Mouse (Mus musculus): ENCODE data around the gene Tsc22d3. TPM values are rescaled to one million over a fixed set of nuclear protein-coding genes. Genes with fewer than 3 reads are reported as not detected.
A peak's percentile ranks its signal among the peaks of the same experiment; 100 is the strongest.

The Tsc22d3 gene
- 10 to 100 TPM; 49.2 to 53.1 TPM for total RNA-seq (2021)

DNA sequence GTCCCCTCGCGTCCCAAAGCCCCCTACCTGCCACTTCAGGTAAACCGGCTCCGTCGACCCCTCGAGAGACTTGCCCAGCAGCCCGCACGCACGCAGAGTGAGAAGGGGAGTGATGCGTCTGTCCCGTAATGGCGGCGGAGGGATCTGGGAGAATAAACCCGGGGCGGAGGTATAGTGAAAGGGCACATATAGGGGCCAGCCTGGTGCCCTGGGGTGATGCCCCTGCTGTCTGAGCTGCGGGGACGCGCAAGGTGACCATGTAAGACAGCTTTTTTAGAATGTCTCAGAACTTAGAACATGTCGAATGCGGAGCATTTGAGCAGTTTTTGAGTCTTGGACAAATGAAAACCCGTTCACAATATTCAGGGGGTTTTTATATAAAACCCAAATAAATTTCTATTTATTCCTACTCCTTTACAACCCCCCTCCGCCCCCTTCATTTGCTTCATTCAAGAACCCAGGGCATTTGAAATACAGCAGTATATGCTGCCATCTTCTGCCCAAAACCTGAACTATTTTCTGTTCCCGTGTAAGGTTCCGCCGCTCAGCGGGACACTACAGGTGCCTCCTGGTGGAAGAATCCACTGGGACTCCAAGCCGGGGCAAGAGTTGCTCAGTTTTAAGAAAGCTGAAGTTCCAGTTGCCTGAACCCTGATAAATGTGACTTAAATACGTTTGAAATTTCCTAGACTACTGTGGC is at the start of gene Tsc22d3:
Gene Tsc22d3 (minus strand): TSS at position 250 of the 700 bp plus-strand sequence.
- DNase-seq = peak; percentile 27
- intact Hi-C loops (cut with DNase I) = no loop called here

DNA sequence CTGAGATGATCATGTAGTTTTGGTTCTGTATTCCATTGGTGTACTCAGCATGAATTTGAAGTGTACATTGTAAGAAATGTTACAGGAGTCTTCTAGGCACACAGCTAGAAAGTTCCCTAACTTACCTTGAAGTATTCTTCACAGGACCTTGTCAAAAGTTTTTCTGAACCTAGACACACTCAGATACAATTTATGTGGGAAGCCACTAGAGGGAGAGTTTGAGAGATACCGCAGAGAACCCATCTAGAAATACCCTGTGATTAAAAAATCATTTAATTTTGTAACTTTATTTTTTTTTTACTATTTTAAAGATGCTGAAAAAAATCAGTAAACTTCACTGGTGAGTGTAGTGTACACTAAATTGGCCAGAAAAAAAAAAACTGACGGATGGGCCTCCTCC is 39.1 kb upstream of the Tsc22d3 start:
- intact Hi-C loops (cut with DNase I) = no loop called here
- no peak for DNase-seq

DNA sequence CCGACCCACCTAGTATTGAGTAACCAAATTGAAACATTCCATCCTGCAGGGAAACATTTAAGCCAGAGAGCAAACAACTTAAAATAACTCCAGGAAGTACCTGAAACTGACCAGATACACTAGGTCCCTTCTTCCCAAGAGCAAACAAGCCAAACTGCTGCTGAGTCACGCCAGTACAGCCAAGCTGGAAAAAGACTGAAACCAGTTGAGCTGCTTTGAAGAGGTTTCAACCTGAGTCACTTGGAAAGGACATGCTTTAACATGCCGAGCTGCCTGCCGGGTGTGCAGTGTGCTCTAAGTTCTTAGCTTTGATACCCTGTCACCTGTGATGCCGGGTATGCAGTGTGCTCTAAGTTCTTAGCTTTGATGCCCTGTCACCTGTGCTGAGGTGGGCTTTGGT is 37.6 kb upstream of the Tsc22d3 start:
- DNase-seq = no peak
- intact Hi-C loops (cut with DNase I) = no loop called here

DNA sequence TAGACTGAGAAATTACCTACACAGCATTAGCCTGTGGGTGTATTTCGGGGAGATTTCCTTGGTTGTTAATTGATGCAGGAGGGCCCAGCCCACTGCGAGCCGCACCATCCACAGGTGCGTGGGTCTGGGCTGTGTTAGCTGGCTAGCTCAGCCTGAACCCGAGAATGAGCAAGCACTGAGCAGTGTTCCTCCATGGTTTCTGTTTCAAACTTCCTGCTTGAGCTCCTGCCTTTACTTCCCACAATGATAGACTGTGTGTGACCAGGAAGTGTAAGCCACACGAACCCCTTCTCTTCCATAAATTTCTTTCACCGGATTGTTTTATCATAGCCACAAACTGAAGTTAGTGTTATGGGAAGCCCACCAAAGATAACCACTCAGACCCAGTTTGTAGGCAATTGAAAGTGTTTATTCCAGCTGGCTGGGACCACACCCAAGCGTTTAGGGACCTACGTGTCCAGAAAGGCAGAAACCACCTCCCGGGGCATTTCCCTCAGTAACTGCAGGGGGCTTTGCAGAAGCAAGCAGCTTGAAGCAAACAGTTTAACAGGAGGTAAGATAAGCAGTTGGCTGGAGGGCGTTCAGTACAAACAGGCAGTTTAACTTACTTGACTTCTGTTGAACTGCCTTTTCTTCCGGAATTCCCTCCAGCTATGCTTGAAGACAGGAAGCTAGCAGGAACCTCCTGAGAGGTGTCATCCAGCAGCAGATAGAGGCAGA is 24.6 kb upstream of the Tsc22d3 start:
- intact Hi-C loops (cut with DNase I) = no loop called here

DNA sequence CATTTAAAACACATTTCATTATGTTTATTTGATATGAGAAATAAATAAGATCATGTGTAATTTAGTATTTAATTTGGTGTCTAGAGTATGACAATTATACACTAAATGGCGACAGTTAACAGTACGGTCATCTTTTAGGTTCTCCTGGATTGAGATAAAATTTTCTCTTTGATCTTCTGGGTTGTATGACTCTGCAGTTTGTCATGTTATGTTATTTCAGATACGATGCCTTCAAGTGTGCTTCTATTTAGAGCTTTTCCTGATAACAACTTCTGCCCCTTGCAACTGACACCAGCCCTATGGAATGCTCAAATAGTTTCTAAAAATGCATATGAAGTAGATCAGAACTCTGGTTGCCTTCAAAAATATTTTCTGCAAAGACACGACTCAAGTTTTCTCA is 9.5 kb upstream of the Tsc22d3 start:
- intact Hi-C loops (cut with DNase I) = no loop called here

More for the DNA sequence above, 24.6 kb upstream of the Tsc22d3 start:
- no peak for DNase-seq

DNA sequence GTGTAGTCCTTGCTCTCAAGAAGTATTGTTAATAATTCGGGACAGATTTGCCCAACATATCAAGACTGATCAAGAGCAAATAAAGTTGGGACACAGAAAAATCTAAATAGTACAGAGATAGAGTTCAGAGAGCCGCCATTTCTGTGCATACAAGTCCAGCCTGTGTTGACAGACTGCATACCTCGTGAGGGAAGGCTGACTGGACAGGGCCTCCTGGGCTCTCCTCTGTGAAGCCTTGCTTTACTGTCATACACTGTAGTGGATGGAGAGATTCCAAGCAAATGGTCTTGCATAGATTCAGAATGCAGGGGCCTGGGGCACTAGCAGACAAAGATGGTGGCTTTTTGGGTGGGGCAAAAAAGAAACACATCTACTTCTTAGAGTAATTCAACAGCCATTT is 1.4 kb upstream of the Tsc22d3 start:
- DNase-seq = no peak
- intact Hi-C loops (cut with DNase I) = no loop called here

More for the DNA sequence above, 9.5 kb upstream of the Tsc22d3 start:
- no peak for DNase-seq

DNA sequence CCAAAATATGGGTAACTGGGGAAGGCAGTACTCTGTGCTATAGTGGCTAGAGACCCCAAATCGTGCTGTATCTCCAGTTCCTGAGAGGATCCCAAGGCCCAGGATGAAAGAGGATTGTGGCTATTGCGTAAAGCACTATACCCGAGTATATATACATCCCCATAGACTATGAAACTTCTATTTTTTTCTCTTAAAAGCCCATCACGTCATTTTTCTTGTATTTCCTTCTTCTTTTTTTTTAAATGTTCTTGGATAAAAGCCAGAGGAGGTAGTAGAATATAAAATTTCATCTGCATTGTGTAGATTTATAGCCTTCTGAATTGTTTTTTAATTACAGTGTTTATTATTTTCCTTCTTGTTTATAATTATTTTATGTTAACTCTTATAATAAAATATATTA is 852 bp upstream of the Tsc22d3 start:
- intact Hi-C loops (cut with DNase I) = no loop called here
- no peak for DNase-seq

DNA sequence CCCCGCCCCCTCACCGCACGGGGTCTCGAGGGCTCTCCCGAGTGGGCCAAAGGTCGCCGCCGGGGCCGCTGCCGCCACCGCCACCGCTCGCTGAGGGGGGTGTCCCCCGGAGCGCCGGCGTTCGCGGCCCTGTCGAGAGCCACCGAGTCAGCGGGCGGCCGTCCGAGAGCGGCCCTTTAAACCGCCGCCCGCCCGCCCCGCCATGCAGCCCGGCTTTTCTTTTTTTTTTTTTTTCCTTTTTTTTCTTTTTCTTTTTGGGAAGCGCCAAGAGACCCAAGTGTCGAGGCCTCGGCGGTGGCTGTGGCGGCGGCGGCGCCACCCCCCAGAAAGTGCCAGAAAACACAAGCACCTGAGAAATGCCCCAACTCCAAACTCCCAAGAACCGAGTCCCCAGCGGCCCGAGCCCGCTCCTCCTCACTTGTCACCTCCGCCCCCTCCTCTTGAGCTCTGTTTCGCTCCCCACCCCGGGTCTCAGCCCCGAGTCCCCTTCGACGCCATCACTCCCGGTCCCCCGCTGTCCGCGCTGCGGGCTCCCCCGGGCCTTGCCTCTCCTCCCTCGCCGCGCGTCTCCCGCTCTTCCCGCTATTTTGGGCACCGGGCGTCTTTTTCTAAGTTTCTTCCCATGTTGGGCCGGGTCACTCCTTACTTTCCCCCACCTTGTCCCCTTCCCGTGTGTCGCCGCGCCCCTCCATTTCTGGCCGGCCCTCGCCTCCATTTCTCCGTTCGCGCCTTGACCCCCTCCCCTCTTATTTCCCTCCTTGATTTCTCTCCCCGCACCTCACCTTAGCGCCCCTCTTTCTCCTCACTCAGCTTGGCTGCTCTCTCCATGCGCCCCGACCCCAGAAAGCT is 674 bp downstream of the Tsc22d3 start:
- DNase-seq = peak; percentile 1
- intact Hi-C loops (cut with DNase I) = loop anchor here (10.0 kb wide), 1 partner anchor 105 kb away; no protein-coding TSS in a partner anchor

DNA sequence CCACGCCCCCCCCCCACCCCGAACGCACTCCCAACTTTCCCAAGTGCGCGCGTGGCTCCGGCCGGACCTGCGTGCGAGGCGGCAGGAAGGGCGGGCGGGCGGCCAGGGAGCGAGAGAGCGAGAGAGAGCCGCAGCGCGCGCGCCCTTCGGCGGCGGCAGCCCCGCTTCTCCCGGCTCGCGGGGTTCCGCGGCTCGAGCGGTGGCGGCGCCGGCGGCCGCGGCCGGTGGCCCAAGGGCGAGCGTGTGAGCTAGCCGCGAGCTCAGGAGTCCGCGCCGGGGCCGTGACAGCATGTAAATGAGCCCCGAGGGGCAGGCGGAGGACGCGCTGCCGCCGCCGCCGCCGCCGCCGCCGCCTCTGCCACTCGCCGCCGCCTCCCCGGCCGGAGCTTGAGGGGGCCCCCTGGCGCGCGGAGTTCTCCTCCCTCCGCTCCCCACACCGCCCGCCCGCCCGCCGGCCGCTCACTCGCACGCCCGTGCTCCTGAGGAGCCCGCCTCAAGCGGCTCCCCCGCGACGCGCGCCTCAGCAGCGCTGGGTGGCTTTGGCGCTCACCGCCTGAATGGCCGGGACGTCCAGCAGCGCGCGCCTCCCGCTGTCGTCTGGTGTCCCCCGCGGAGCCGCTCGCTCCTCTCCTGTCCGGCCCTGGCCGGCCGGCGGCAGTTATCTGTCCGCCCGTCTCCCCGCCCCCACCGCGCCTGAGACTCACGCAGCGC is 1.5 kb downstream of the Tsc22d3 start:
- DNase-seq = peak; percentile 19
- intact Hi-C loops (cut with DNase I) = loop anchor here (10.0 kb wide), 1 partner anchor 104 kb away; no protein-coding TSS in a partner anchor

DNA sequence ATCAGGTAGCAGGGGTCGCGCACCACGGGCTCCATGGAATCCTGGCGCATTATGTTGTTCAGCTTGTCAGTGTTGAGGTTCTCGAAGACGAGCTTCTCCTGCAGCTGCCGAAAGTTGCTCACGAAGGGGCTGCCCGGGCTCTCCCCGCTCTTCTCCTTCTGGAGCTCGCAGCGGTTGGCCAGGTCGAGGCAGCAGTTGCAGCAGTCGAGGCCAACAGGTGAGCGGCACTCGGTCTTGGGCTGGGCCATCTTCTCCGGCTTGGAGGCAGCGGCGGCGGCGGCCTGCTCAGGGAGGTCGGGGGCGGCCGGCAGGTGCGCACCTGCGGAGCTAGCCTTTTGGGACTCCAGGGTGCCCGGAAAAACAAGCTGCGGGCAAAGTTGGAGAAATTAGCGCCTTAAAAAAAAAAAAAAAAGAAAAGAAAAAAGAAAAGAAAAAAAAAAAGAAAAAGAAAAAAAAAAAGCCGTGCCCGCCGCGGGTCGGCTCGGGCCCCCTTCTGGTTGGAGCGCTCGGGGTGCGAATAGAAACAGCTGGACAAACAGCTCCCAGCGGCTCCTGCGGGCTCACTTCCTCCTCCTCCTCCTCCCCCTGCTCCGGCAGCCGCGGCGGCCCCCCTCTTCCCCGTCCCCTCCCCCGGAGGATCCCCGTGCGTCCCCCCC is 2.1 kb downstream of the Tsc22d3 start:
- peak; percentile 0 for DNase-seq
- intact Hi-C loops (cut with DNase I) = loop anchor here (10.0 kb wide), 1 partner anchor 104 kb away; no protein-coding TSS in a partner anchor

DNA sequence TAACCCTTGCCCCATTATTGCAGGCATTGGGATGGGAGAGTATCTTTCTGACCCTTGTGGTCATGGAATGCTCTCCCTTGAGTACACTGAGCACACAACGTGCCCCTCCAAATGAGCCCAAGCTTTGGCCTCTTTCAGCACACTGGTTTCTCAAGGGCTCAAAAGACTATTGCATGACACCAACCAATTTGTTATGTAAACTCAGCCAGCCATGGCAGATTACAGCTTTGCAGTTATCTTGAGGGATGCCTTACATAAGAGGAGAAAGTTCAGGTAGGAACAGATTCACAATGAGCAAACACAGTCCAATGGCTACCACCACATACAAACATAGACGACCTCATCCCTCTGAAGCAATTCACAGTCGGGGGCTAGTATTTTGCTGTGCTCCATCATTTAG is 9.3 kb downstream of the Tsc22d3 start:
- intact Hi-C loops (cut with DNase I) = loop anchor here (10.0 kb wide), 1 partner anchor 96 kb away; no protein-coding TSS in a partner anchor
- no peak for DNase-seq

DNA sequence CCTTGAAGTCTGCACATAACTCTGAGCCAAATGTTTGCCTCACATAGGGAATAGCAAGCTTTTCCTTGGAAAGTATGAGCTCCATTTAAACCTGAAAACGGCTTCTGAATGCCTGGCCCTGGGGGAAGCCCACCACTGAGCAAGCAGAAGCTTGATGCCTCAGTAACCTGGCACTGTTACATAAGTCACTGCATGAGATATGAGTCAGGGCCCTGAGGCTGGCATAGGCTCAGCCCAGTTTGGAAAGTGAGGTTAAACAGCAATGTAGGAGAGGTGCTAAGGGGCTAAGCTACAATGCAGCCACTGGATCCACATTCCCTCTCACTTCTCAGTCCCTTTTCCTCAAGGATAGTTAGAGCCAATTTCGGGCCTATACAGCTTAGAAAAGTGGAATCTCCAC is 10.3 kb downstream of the Tsc22d3 start:
- no peak for DNase-seq
- intact Hi-C loops (cut with DNase I) = loop anchor here (10.0 kb wide), 1 partner anchor 95 kb away; no protein-coding TSS in a partner anchor

DNA sequence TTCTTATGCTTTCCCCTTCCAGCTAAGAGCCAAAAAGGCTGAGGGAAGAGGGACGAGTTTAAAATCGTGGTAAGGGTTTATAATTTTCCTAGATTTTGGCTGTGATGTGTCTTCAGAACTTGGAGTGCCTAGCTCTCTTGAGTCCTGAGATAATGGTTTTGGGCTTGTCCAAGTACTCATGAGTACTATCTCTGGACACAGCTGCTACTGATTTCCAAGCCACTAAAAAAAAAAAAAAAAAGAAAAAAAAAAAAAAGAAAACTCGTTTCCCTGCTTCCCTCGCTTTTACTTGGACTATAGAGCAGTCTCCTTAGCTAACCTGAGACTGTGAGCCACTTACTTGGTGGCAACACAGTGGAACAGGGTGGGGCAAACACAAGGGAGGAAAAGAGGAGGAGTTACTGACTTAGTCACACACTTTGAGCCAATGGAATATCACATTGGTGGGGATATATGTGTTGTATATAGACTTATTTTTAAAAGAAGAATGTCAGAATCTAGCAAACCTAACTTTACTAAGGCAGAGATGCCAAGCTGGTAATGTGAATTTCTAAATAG is 11.2 kb downstream of the Tsc22d3 start:
- intact Hi-C loops (cut with DNase I) = no loop called here
- no peak for DNase-seq

DNA sequence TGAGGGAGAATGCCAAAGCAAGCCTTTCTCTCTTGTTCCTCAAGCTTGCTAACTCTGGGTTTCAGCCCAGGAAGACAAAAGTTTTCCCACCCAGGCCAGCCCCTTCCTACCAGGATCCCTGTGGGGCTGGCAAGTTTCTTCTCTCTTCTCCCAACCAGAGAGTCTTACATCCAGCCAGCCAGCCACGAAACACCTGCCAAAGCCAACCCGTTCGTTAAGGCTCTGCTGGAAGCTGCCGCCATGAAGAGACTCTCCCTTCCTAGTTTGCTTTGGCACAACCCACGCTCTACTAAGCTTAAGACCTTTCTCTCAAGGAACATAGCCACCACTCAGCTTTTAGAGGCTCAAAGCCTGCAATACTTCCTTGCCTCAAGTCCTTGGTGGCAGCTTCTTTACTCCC is 11.9 kb downstream of the Tsc22d3 start:
- DNase-seq = no peak
- intact Hi-C loops (cut with DNase I) = no loop called here

DNA sequence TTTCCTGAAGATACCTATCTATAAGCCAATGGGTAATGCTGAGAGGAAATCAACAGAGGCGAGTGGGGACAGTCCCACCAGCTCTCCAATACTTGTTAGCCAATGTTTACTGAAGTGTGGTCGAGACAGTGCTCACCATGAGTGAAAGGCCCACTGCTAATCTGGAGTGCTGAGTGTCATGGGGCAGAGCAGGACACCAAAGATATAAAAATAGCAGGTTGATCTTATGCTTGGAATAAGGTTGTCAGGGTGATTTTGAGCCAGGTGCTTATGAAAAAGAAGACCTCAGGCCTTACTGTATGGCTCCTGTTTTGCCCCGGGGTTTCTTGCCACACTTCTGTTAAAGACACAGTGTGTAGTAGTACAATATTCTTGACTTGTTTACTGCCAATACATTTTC is 20.0 kb downstream of the Tsc22d3 start:
- intact Hi-C loops (cut with DNase I) = no loop called here
- no peak for DNase-seq

DNA sequence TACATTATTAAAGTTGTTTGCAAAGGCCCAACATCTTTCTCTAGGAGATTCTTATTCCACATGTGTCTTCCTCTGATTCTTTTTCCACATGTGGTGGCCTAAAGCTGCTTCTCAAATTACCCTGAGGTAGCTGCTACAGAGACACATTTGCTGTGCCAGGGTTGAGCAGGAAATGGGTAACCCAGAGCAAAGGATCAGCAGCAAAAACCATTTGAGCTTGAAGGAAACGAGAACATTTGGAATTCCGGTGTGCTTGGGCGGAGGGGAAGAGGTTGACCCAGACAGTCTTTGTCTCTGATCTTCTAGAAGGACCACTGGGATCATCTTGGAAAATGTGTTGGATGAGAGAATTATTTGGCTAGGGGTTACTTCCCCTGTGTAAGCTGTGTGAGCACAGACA is 24.8 kb downstream of the Tsc22d3 start:
- intact Hi-C loops (cut with DNase I) = no loop called here
- DNase-seq = no peak

DNA sequence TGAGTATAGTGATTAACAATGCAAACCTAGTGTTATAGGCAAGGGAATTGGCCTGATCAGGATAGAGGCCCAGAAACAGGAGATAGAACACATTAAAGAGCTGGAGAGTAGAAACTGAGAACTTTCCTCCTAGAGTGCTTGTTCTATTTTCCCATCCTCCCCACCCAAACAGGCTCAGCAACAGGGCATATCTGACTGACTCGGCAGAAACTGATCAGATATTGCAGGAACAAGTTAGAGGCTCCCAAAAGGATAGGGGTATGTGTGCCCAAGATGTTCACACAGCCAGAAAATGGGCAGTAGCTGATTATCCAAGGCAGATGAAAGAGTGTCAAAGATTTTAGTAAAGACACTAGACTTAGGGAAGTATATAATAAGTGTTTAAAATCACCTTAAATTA is 25.3 kb downstream of the Tsc22d3 start:
- no peak for DNase-seq
- intact Hi-C loops (cut with DNase I) = no loop called here

DNA sequence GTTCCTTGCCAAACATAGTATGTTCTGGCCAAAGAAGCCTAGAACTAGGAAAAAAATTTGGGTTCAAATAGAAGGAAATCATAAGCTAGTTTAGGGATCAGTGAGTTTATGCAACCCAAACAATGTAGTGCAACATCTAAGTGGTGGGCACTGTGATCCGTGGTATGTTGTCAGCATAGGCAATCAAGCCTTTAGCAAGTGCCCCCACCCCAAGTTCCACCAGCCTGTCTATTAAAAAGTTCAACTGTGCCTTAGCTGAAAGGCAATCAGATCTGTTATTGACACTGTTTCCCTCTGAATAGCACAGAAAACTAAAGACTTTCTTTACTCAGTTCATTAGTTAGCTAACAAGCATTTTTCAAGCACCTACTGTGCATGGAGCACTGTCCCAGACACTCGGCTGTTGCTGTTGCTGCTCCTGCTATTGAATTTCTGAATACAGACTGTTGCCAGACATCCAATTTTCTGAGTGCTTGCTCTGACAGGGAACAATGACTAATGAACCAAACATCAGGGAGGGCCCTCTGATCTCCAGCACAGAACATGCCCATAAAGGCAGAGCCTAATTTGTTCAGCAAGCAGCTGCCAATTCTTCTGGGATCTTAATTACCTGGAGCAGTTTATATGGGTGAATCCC is 27.6 kb downstream of the Tsc22d3 start:
- intact Hi-C loops (cut with DNase I) = no loop called here
- no peak for DNase-seq

DNA sequence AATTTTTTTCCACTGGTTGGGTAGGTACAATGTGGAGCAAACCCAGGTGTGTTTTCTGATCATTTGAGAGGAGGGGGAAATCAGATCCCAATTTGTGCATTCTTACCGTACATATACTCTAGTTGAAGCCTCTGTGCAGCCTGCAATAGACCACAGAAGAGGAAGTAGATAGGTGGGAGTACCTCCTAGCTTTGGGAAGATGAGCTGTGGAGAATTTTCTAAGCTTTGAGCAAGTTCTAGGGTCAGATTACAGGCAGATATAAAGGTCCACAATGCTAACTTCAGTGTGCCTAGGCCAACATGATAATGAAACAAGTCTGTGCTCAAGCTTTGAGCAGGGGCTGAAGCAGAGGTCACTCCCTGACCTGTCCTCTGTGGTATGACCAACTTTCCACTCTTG is 30.9 kb downstream of the Tsc22d3 start:
- intact Hi-C loops (cut with DNase I) = no loop called here

More for the DNA sequence above, 30.9 kb downstream of the Tsc22d3 start:
- DNase-seq = no peak
